Mouse (Mus musculus) embryonic facial prominence, embryonic 14.5 days (tissue): ENCODE results near the gene Dars. TPM values are rescaled to one million over a fixed set of nuclear protein-coding genes. Genes with fewer than 3 reads are reported as not detected.

ENCODE experiments used
- ATAC-seq: fragments of 200-750 bp; cut with Nextera tagmentation; 2 replicates; pipeline ENCODE4 v1.8.0; 2017; ENCODE audit warnings: low read depth, moderate number of reproducible peaks, moderate TSS enrichment
- DNase-seq: peaks from one replicate; pipeline ENCODE4 v3.0.0-alpha.2; 2015; ENCODE audit warnings: low spot score
- H3K27ac ChIP-seq: fragments of 300-500 bp; sonication (generic); replicated peaks from 2 replicates; pipeline ENCODE4 v1.5.1; 2014; ENCODE audit warnings: low read depth, mild to moderate bottlenecking, low read length, moderate library complexity
- H3K27me3 ChIP-seq: fragments of 300-500 bp; sonication (generic); replicated peaks from 2 replicates; pipeline ENCODE4 v1.6.1; 2014; ENCODE audit warnings: low read length; ENCODE audit not compliant: control insufficient read depth, insufficient read depth
- H3K36me3 ChIP-seq: fragments of 300-500 bp; sonication (generic); 2 replicates; pipeline ENCODE4 v1.6.1; 2014; ENCODE audit warnings: low read length, mixed read lengths; ENCODE audit not compliant: control insufficient read depth, insufficient read depth
- H3K4me1 ChIP-seq: fragments of 300-500 bp; sonication (generic); 2 replicates; pipeline ENCODE4 v1.6.1; 2014; ENCODE audit warnings: antibody characterized with exemption, low read length; ENCODE audit not compliant: control insufficient read depth, insufficient read depth
- H3K4me2 ChIP-seq: fragments of 300-500 bp; sonication (generic); 2 replicates; pipeline ENCODE4 v1.6.1; 2014; ENCODE audit warnings: low read depth, mild to moderate bottlenecking, low read length, moderate library complexity, mixed read lengths
- H3K4me3 ChIP-seq: fragments of 300-500 bp; sonication (generic); 2 replicates; pipeline ENCODE4 v1.5.1; 2014; ENCODE audit warnings: low read depth, mild to moderate bottlenecking, low read length
- H3K9ac ChIP-seq: fragments of 300-500 bp; sonication (generic); 2 replicates; pipeline ENCODE4 v1.6.1; 2014; ENCODE audit warnings: low read depth, mild to moderate bottlenecking, low read length, moderate library complexity, mixed read lengths
- H3K9me3 ChIP-seq: fragments of 300-500 bp; sonication (generic); 2 replicates; pipeline ENCODE4 v1.6.1; 2016; ENCODE audit warnings: low read length; ENCODE audit not compliant: control insufficient read depth
- WGBS: fragments of 180-500 bp; shearing (Covaris S2); extraction: QIAGEN DNeasy Blood & Tissue Kit; methylation state at CpG from one replicate; pipeline ENCODE4 v1.1.7; 2014; 5-methylcytosine and 5-hydroxymethylcytosine counted together
- polyA plus RNA-seq: library from polyadenylated mRNA; unstranded; fragments of >200 nt; fragmentation: Nextera tagmentation; extraction: Ambion mirVana; gene quantifications from 2 replicates; pipeline ENCODE4 v1.2.1, GENCODE M21; 2014

Dars gene
- polyA plus RNA-seq, 1 experiment from 2014 or later: 97.8 TPM

GRCm38 (mm10) chr1:128405041-128405481, 12.1 kb downstream of the Dars start:
- ATAC-seq (peak; percentile 57; the same call in 1 of the 2 replicates), DNase-seq (peak; percentile 61)
- H3K4me1 ChIP-seq: no peaks in the 10 kb centered on the region
- H3K9me3 ChIP-seq: no peaks in the 10 kb centered on the region
- no peak overlapping the region for H3K4me3 ChIP-seq
- 64% methylated on average over 2 of the region's 2 CpGs for WGBS
- H3K36me3 ChIP-seq: peaks cover 41% of the 10 kb centered on the region
- H3K4me2 ChIP-seq: no peak overlapping the region
- no peak overlapping the region for H3K27ac ChIP-seq
- H3K27me3 ChIP-seq: no peaks in the 10 kb centered on the region
- no peak overlapping the region for H3K9ac ChIP-seq

- 61% methylated on average over 2 of the region's 2 CpGs for WGBS
- Histone ChIP-seq H3K9ac (no peak overlapping the region), H3K4me1 (no peaks in the 10 kb centered on the region), H3K36me3 (peaks cover 64% of the 10 kb centered on the region), H3K9me3 (no peaks in the 10 kb centered on the region), H3K4me3 (no peak overlapping the region), H3K4me2 (no peak overlapping the region), H3K27ac (no peak overlapping the region), H3K27me3 (no peaks in the 10 kb centered on the region)
- ATAC-seq (no peak), DNase-seq (no peak)
These were observed 16.2 kb downstream of the Dars start for GRCm38 (mm10) chr1:128400926-128401325.

- H3K36me3 ChIP-seq: peaks cover 64% of the 10 kb centered on the region
- H3K27me3 ChIP-seq: no peaks in the 10 kb centered on the region
- H3K9ac ChIP-seq: no peak overlapping the region
- no peak overlapping the region for H3K4me3 ChIP-seq
- no peaks in the 10 kb centered on the region for H3K9me3 ChIP-seq
- no peak overlapping the region for H3K4me2 ChIP-seq
- WGBS: 74% methylated on average over 5 of the region's 5 CpGs
- ATAC-seq (no peak), DNase-seq (no peak)
- no peaks in the 10 kb centered on the region for H3K4me1 ChIP-seq
- H3K27ac ChIP-seq: no peak overlapping the region
These were observed 16.9 kb downstream of the Dars start for GRCm38 (mm10) chr1:128399941-128400915.

GRCm38 (mm10) chr1:128398738-128399445, 18.3 kb downstream of the Dars start:
- Histone ChIP-seq H3K27ac (no peak overlapping the region), H3K36me3 (peaks cover 53% of the 10 kb centered on the region), H3K9ac (no peak overlapping the region), H3K4me1 (no peaks in the 10 kb centered on the region), H3K4me3 (no peak overlapping the region), H3K27me3 (no peaks in the 10 kb centered on the region), H3K4me2 (no peak overlapping the region), H3K9me3 (no peaks in the 10 kb centered on the region)
- ATAC-seq (no peak), DNase-seq (no peak)
- WGBS: 91% methylated on average over 5 of the region's 5 CpGs

- Histone ChIP-seq H3K27me3 (no peaks in the 10 kb centered on the region), H3K4me2 (no peak overlapping the region), H3K4me1 (no peaks in the 10 kb centered on the region), H3K9ac (no peak overlapping the region), H3K9me3 (no peaks in the 10 kb centered on the region), H3K4me3 (no peak overlapping the region), H3K36me3 (peaks cover 42% of the 10 kb centered on the region), H3K27ac (no peak overlapping the region)
- WGBS: 96% methylated on average over 3 of the region's 3 CpGs
- ATAC-seq: no peak
- DNase-seq: no peak
These were observed 22.5 kb downstream of the Dars start for GRCm38 (mm10) chr1:128394657-128395056.

GRCm38 (mm10) chr1:128392382-128392781, 24.8 kb downstream of the Dars start:
- Histone ChIP-seq H3K36me3 (peaks cover 45% of the 10 kb centered on the region), H3K4me1 (no peaks in the 10 kb centered on the region), H3K4me3 (no peak overlapping the region), H3K4me2 (no peak overlapping the region), H3K9ac (no peak overlapping the region), H3K9me3 (no peaks in the 10 kb centered on the region), H3K27ac (no peak overlapping the region), H3K27me3 (no peaks in the 10 kb centered on the region)
- ATAC-seq (no peak), DNase-seq (no peak)
- 72% methylated on average over 2 of the region's 2 CpGs for WGBS

GRCm38 (mm10) chr1:128386487-128386886, 30.7 kb downstream of the Dars start:
- Histone ChIP-seq H3K36me3 (peaks cover 62% of the 10 kb centered on the region), H3K27ac (no peak overlapping the region), H3K9ac (no peak overlapping the region), H3K9me3 (no peaks in the 10 kb centered on the region), H3K4me3 (no peak overlapping the region), H3K27me3 (no peaks in the 10 kb centered on the region), H3K4me1 (no peaks in the 10 kb centered on the region), H3K4me2 (no peak overlapping the region)
- 94% methylated on average over 7 of the region's 7 CpGs for WGBS
- DNase-seq (no peak), ATAC-seq (no peak)

GRCm38 (mm10) chr1:128376841-128377240, 40.3 kb downstream of the Dars start:
- H3K9me3 ChIP-seq: no peaks in the 10 kb centered on the region
- no peaks in the 10 kb centered on the region for H3K4me1 ChIP-seq
- DNase-seq: no peak
- H3K4me3 ChIP-seq: no peak overlapping the region
- H3K36me3 ChIP-seq: peaks cover 43% of the 10 kb centered on the region
- no peak overlapping the region for H3K27ac ChIP-seq
- no peak overlapping the region for H3K4me2 ChIP-seq
- H3K27me3 ChIP-seq: no peaks in the 10 kb centered on the region
- no peak overlapping the region for H3K9ac ChIP-seq
- ATAC-seq: no peak
- 95% methylated on average over 4 of the region's 4 CpGs for WGBS
